Mouse (Mus musculus) hematopoietic multipotent progenitor cell, adult 10-12 weeks (in vitro differentiated cells): ENCODE data around the gene Cdc37. TPM values are rescaled to one million over a fixed set of nuclear protein-coding genes. Genes with fewer than 3 reads are reported as not detected.

Experiments
- polyA plus RNA-seq: library from polyadenylated mRNA; stranded (reverse); fragments of >175 nt; gene quantifications from 2 replicates; pipeline ENCODE4 v1.2.3, GENCODE M21; 2012; ENCODE audit warnings: low replicate concordance

The Cdc37 gene
- 137 and 226 TPM in 2 replicates for polyA plus RNA-seq

GRCm38 (mm10) chr9:21149654-21150419, at the start of gene Cdc37:
Gene Cdc37, minus strand, starts transcription at chr9:21149982.

GRCm38 (mm10) chr9:21165041-21165951, 15.5 kb upstream of the Cdc37 start, which contains the start of gene Pde4a:
Gene Pde4a, plus strand, starts transcription at chr9:21165714.

GRCm38 (mm10) chr9:21131059-21131956, 18.5 kb downstream of the Cdc37 start, which contains the start of gene Tyk2:
Gene Tyk2, minus strand, starts transcription at chr9:21131243.

GRCm38 (mm10) chr9:21091707-21092320, 58.0 kb downstream of the Cdc37 start, which contains the start of the genes Gm38431 and Raver1:
Gene Gm38431, minus strand, starts transcription at chr9:21091997.
Gene Raver1, minus strand, starts transcription at chr9:21092008.

Other genes with a start within 250 kb of the Cdc37 start
- gene Dnmt1, start 190.1 kb downstream of the Cdc37 start, polyA plus RNA-seq: 59.7 and 61.0 TPM in 2 replicates
- 1.7 and 4.4 TPM in 2 replicates for gene S1pr2, start 173.2 kb downstream of the Cdc37 start, polyA plus RNA-seq
- 45.9 and 87.9 TPM in 2 replicates for gene Mrpl4, start 147.2 kb downstream of the Cdc37 start, polyA plus RNA-seq
- 37.9 and 60.7 TPM in 2 replicates for gene Icam1, start 134.0 kb downstream of the Cdc37 start, polyA plus RNA-seq
- 2.4 and 30.5 TPM in 2 replicates for gene Icam4, start 120.6 kb downstream of the Cdc37 start, polyA plus RNA-seq
- gene Icam5, start 117.9 kb downstream of the Cdc37 start, polyA plus RNA-seq: 1.2 and 1.5 TPM in 2 replicates
- 4.7 and 6.8 TPM in 2 replicates for gene Zglp1, start 82.9 kb downstream of the Cdc37 start, polyA plus RNA-seq
- gene Gm49373, start 76.9 kb downstream of the Cdc37 start, polyA plus RNA-seq: 0.26 and 0.64 TPM in 2 replicates
- 24.8 and 46.2 TPM in 2 replicates for gene Fdx1l, start 76.4 kb downstream of the Cdc37 start, polyA plus RNA-seq
- 43.7 and 103 TPM in 2 replicates for gene Gm38431, start 58.0 kb downstream of the Cdc37 start, polyA plus RNA-seq
- 182 and 466 TPM in 2 replicates for gene Raver1, start 58.0 kb downstream of the Cdc37 start, polyA plus RNA-seq
- 47.9 and 58.5 TPM in 2 replicates for gene Tyk2, start 18.7 kb downstream of the Cdc37 start, polyA plus RNA-seq
- gene Pde4a, start 15.7 kb upstream of the Cdc37 start, polyA plus RNA-seq: 9.8 and 19.5 TPM in 2 replicates
- gene Keap1, start 89.4 kb upstream of the Cdc37 start, polyA plus RNA-seq: 49.8 and 76.0 TPM in 2 replicates
- 11.6 and 51.4 TPM in 2 replicates for gene S1pr5, start 98.5 kb upstream of the Cdc37 start, polyA plus RNA-seq
- 33.9 and 64.0 TPM in 2 replicates for gene Atg4d, start 115.3 kb upstream of the Cdc37 start, polyA plus RNA-seq
- 46.0 and 65.5 TPM in 2 replicates for gene Kri1, start 138.0 kb upstream of the Cdc37 start, polyA plus RNA-seq
- 41.8 and 71.5 TPM in 2 replicates for gene Cdkn2d, start 141.4 kb upstream of the Cdc37 start, polyA plus RNA-seq
- 0.49 and 2.3 TPM in 2 replicates for gene Ap1m2, start 162.4 kb upstream of the Cdc37 start, polyA plus RNA-seq
- gene Slc44a2, start 170.7 kb upstream of the Cdc37 start, polyA plus RNA-seq: 192 and 204 TPM in 2 replicates
- gene Ilf3, start 217.9 kb upstream of the Cdc37 start, polyA plus RNA-seq: 61.2 and 70.8 TPM in 2 replicates